Mouse (Mus musculus): ENCODE measurements at regions not wholly inside any gene's neighbourhood (a gene's known extent, or its start where the extent isn't known, plus 50 kb on each side); places are given as distances from the start of the nearest gene placed in this dataset.
A peak's percentile ranks its signal among the peaks of the same experiment; 100 is the strongest.
"Not testable (repeated sequence)": the region's sequence is repeated elsewhere in the genome, so short reads cannot be mapped to it uniquely, and the experiment has no call there.

DNA sequence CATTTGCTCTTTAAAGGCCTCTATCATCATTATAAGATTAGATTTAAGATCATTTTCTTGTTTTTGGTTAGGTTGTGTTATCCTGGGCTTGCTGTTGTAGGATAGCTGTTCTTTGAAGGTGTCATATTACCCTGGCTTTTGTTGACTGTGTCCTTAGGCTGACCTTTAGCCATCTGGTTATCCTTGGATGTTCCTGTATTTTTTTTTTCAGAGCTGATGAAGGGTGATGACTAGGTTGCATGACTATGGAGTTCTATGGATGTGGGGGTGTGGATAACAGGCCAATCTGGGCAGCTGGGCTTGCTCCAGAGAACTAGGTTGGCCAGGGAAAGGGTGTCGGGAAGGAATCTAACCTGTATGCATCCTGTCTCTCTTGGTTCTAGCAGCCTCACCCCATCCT is 74.2 kb downstream of the Dmrta1 start:
- no peak for DNase-seq (ENCODE audit: low read depth, low spot score)

- peak; percentile 58 for DNase-seq (ENCODE audit: low read depth, low spot score)
Measured at GRCm38 (mm10) chr4:89776269-89776668, 97.0 kb downstream of the Dmrta1 start.

- no peak for DNase-seq (ENCODE audit: low read depth, low spot score)
Measured at GRCm38 (mm10) chr4:89781487-89781886, 102.3 kb downstream of the Dmrta1 start.

DNA sequence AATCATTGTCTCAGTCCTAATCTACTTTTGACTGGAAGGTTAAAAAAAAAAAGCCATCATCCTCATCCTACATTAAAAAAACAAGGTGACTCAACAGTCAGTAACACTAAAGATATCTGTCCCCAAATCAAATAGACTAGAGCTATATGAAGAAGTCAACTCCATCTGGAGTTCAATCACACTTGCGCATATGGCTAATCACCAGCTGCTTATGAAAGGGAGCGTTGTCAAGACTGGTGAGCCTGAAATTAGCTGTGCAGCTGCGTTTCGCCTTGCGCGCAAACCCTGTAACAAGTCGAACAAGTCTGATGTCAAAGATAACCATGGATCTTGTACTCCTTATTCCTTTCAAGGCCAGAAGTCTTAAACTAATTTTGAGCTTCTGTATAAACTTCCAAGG is 137.6 kb downstream of the Dmrta1 start:
- DNase-seq (ENCODE audit: low read depth, low spot score): no peak

- DNase-seq (ENCODE audit: low read depth, low spot score): no peak
Measured at GRCm38 (mm10) chr4:89834552-89835206, 155.4 kb downstream of the Dmrta1 start.

DNA sequence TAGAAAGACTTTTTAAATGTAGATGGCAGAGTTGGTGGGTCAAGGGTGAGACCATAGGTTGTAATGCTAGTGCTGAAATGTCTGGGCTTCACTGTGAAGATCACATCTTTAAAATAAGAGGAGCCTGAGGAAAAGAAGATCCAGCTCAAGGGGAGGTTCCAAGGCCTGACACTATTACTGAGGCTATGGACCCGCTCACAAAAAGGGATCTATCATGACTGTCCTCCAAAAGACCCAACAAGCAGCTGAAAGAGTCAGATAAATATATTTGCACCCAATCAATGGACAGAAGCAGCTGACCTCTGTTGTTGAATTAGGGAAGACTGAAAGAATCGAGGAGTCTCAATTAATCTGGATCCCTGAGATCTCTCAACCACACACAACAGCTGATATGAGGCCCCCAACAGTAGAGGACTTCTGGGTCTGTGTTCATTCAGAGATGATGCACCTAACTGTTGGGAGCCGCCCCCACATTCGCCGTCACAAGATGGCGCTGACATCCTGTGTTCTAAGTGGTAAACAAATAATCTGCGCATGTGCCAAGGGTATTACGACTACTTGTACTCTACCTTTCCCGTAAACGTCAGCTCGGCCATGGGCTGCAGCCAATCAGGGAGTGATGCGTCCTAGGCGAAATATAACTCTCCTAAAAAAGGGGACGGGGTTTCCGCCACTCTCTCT is 196.3 kb downstream of the Dmrta1 start:
- DNase-seq (ENCODE audit: low read depth, low spot score): peak; percentile 3

- not testable (repeated sequence) for DNase-seq (ENCODE audit: low read depth, low spot score)
Measured at GRCm38 (mm10) chr4:89876131-89876530, 196.9 kb downstream of the Dmrta1 start.

DNA sequence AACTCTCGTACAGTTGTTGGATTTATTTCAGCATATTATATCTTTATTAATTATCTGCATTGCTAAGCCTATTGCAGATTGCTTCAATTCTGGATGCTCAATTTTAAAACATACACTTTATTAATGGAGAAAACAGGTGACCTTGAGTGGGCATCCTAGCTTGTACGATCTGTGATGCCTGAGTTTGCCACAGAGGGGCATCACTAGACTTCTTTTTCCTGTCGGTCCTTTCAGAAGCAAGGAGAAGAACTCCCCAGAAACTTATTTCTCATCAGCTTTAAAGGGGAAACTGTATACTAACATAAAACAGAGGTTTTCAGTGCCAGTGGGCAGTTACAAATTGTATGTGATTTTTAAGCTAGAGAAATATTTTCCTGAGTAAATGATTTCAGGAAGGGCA is 201.8 kb downstream of the Dmrta1 start:
- peak; percentile 12 for DNase-seq (ENCODE audit: low read depth, low spot score)

- DNase-seq (ENCODE audit: low read depth, low spot score): no peak
Measured at GRCm38 (mm10) chr4:89909622-89910021, 230.4 kb downstream of the Dmrta1 start.

DNA sequence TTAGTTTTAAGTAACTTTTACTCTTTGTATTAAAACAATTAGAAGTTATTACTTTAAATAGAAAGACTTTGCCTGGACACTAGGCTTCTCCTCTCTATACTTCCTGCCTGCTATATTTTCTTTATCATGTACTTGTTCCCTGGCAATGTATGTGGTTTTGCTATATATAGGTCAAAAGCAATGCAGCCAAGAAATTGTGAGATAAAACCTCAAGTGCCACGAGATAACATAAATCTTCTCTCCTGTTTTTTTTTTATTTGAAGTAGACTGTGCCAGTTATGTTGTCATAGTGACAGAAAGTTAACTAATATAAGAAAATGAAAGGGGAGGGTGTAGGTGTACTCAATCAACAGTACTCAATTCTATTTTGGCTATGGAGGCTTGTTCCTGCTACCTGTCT is 258.4 kb downstream of the Dmrta1 start:
- DNase-seq (ENCODE audit: low read depth, low spot score): no peak

DNA sequence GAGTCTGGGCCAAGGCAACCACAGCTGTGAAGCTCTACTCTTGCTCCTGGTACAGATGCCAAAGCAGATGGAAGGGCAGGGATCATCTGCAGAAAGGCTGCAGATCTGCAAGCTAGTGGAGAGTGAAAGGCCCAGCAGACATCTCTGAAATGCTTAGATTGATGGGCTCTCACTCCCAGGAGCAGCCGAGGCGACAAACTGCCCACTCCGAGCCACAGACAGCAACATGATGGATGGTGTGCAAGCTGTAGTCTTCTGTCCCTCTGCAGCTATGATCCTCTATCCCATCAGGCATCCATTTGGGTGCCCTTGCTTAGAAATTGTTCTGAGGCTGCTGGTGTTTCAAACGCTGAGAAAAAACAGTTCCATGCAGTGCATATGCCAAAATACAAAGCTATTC is 262.1 kb downstream of the Dmrta1 start:
- no peak for DNase-seq (ENCODE audit: low read depth, low spot score)

DNA sequence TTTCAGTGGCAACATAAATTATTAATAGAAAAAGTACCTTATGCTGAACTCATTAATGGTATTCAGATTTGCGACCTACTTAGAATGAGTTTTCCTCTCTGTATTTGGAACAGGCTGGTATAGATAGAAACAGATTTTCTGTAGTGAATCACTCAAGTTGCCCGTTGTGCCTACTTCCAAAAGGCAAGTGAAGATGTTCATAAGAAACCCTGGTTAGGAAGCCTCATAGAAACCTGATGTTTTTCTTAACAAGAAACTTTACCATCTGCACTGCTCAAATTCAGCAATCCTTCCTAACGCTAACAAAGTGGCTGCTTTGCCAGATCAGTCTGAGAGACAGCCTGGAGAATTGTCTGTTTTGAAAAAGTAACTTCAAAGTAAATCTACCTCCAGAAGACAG is 242.5 kb upstream of the Zfp352 start:
- DNase-seq (ENCODE audit: low read depth, low spot score): no peak

DNA sequence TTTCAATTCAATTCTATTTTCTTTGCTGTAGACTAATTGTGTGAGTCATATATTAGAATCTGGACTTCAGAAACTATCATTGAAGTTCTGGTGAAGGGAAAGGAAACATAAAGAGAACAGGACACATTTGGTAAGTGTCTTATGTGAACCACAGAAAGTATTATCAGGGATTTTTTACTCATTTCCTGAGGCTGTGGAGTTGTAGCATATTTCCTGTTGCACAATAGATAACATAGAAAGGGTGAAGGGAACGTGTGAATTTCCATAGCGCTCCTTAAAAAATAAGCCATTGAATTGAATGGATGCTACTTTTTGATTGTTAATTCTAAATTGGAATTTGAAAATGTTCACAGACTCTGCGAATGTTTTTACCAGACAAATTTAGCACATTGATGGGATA is 215.2 kb upstream of the Zfp352 start:
- DNase-seq (ENCODE audit: low read depth, low spot score): no peak

GRCm38 (mm10) chr4:90003898-90004297 is 214.7 kb upstream of the Zfp352 start:
- DNase-seq (ENCODE audit: low read depth, low spot score): no peak

- no peak for DNase-seq (ENCODE audit: low read depth, low spot score)
Measured at GRCm38 (mm10) chr4:90012723-90013122, 205.9 kb upstream of the Zfp352 start.

GRCm38 (mm10) chr4:90014203-90014602 is 204.4 kb upstream of the Zfp352 start:
- no peak for DNase-seq (ENCODE audit: low read depth, low spot score)

All from brain, embryonic 18.5 days (tissue).